Mouse (Mus musculus): ENCODE measurements around the gene Cbl. TPM values are rescaled to one million over a fixed set of nuclear protein-coding genes. Genes with fewer than 3 reads are reported as not detected.
A peak's percentile ranks its signal among the peaks of the same experiment; 100 is the strongest.

The Cbl gene
- 5.8 and 6.7 TPM in 2 replicates for polyA plus RNA-seq (2015; fragmentation: Nextera tagmentation; extraction: Ambion mirVana)

GRCm38 (mm10) chr9:44233802-44234478 is at the start of gene Cbl:
Cbl (minus strand) TSS chr9:44234049.
- Histone ChIP-seq H3K9me3 (ENCODE audit: control insufficient read depth) (no peaks in the 10 kb centered on the region), H3K36me3 (ENCODE audit: control insufficient read depth, insufficient read depth) (no peaks in the 10 kb centered on the region), H3K4me1 (replicated peaks; ENCODE audit: control insufficient read depth, insufficient read depth, low read length) (no peaks in the 10 kb centered on the region), H3K27ac (ENCODE audit: low read depth, low read length) (peak within 1 kb of the TSS; percentile 86), H3K27me3 (replicated peaks; ENCODE audit: control insufficient read depth, insufficient read depth, low read length) (no peaks in the 10 kb centered on the region), H3K9ac (ENCODE audit: low read depth, low read length) (peak within 1 kb of the TSS; percentile 85), H3K4me2 (replicated peaks; ENCODE audit: low read depth) (peak within 1 kb of the TSS; percentile 73), H3K4me3 (ENCODE audit: low read depth, low read length) (peak within 1 kb of the TSS; percentile 82)
- TF ChIP-seq CTCF (IDR thresholded peaks at IDR 0.05; ENCODE audit: low read depth): peak; percentile 98
- ATAC-seq: peak; percentile 93
- 0% methylated on average over 39 of the region's 76 CpGs for WGBS

- no peaks in the 10 kb centered on the region; the same call in 1 of the 2 replicates for H3K36me3 ChIP-seq (ENCODE audit: control insufficient read depth, insufficient read depth)
- H3K27ac ChIP-seq (ENCODE audit: low read depth, low read length): no peak overlapping the region
- no peak overlapping the region for H3K4me3 ChIP-seq (ENCODE audit: low read depth, low read length)
- TF ChIP-seq CTCF (IDR thresholded peaks at IDR 0.05; ENCODE audit: low read depth): no peak
- no peaks in the 10 kb centered on the region for H3K9me3 ChIP-seq (ENCODE audit: control insufficient read depth)
- H3K4me2 ChIP-seq (replicated peaks; ENCODE audit: low read depth): no peak overlapping the region
- WGBS: 55% methylated on average over 5 of the region's 5 CpGs
- no peak for ATAC-seq
- no peak overlapping the region for H3K9ac ChIP-seq (ENCODE audit: low read depth, low read length)
- H3K27me3 ChIP-seq (replicated peaks; ENCODE audit: control insufficient read depth, insufficient read depth, low read length): peaks cover 8% of the 10 kb centered on the region; the same call in 1 of the 2 replicates
- H3K4me1 ChIP-seq (replicated peaks; ENCODE audit: control insufficient read depth, insufficient read depth, low read length): no peaks in the 10 kb centered on the region
Observed at GRCm38 (mm10) chr9:44283183-44283582, 49.3 kb upstream of the Cbl start.

GRCm38 (mm10) chr9:44269973-44270372 is 36.1 kb upstream of the Cbl start:
- no peak for TF ChIP-seq CTCF (IDR thresholded peaks at IDR 0.05; ENCODE audit: low read depth)
- Histone ChIP-seq H3K4me3 (ENCODE audit: low read depth, low read length) (no peak overlapping the region), H3K9ac (ENCODE audit: low read depth, low read length) (no peak overlapping the region), H3K9me3 (ENCODE audit: control insufficient read depth) (no peaks in the 10 kb centered on the region), H3K27ac (ENCODE audit: low read depth, low read length) (no peak overlapping the region), H3K4me2 (replicated peaks; ENCODE audit: low read depth) (no peak overlapping the region), H3K36me3 (ENCODE audit: control insufficient read depth, insufficient read depth) (no peaks in the 10 kb centered on the region), H3K4me1 (replicated peaks; ENCODE audit: control insufficient read depth, insufficient read depth, low read length) (no peaks in the 10 kb centered on the region), H3K27me3 (replicated peaks; ENCODE audit: control insufficient read depth, insufficient read depth, low read length) (no peaks in the 10 kb centered on the region)
- no peak for ATAC-seq
- WGBS: 86% methylated on average over 4 of the region's 4 CpGs

GRCm38 (mm10) chr9:44269077-44269476 is 35.2 kb upstream of the Cbl start:
- TF ChIP-seq CTCF (IDR thresholded peaks at IDR 0.05; ENCODE audit: low read depth): peak; percentile 72
- Histone ChIP-seq H3K4me2 (replicated peaks; ENCODE audit: low read depth) (no peak overlapping the region), H3K36me3 (ENCODE audit: control insufficient read depth, insufficient read depth) (no peaks in the 10 kb centered on the region), H3K9me3 (ENCODE audit: control insufficient read depth) (no peaks in the 10 kb centered on the region), H3K9ac (ENCODE audit: low read depth, low read length) (no peak overlapping the region), H3K27me3 (replicated peaks; ENCODE audit: control insufficient read depth, insufficient read depth, low read length) (no peaks in the 10 kb centered on the region), H3K27ac (ENCODE audit: low read depth, low read length) (no peak overlapping the region), H3K4me1 (replicated peaks; ENCODE audit: control insufficient read depth, insufficient read depth, low read length) (no peaks in the 10 kb centered on the region), H3K4me3 (ENCODE audit: low read depth, low read length) (no peak overlapping the region)
- WGBS: 89% methylated on average over 3 of the region's 3 CpGs
- no peak for ATAC-seq

GRCm38 (mm10) chr9:44268432-44268831 is 34.6 kb upstream of the Cbl start, which contains the start of gene Nlrx1:
Nlrx1 (minus strand) TSS chr9:44268599.
- H3K9me3 ChIP-seq (ENCODE audit: control insufficient read depth): no peaks in the 10 kb centered on the region
- peak within 1 kb of the TSS; percentile 77 for H3K27ac ChIP-seq (ENCODE audit: low read depth, low read length)
- H3K4me2 ChIP-seq (replicated peaks; ENCODE audit: low read depth): peak within 1 kb of the TSS; percentile 90
- WGBS: 42% methylated on average over 6 of the region's 6 CpGs
- no peaks in the 10 kb centered on the region for H3K27me3 ChIP-seq (replicated peaks; ENCODE audit: control insufficient read depth, insufficient read depth, low read length)
- no peaks in the 10 kb centered on the region; the same call in 1 of the 2 replicates for H3K36me3 ChIP-seq (ENCODE audit: control insufficient read depth, insufficient read depth)
- H3K4me1 ChIP-seq (replicated peaks; ENCODE audit: control insufficient read depth, insufficient read depth, low read length): no peaks in the 10 kb centered on the region
- TF ChIP-seq CTCF (IDR thresholded peaks at IDR 0.05; ENCODE audit: low read depth): no peak
- H3K9ac ChIP-seq (ENCODE audit: low read depth, low read length): peak within 1 kb of the TSS; percentile 92
- peak; percentile 42 for ATAC-seq
- peak within 1 kb of the TSS; percentile 57 for H3K4me3 ChIP-seq (ENCODE audit: low read depth, low read length)

- Histone ChIP-seq H3K4me1 (replicated peaks; ENCODE audit: control insufficient read depth, insufficient read depth, low read length) (no peaks in the 10 kb centered on the region), H3K36me3 (ENCODE audit: control insufficient read depth, insufficient read depth) (no peaks in the 10 kb centered on the region; the same call in 1 of the 2 replicates), H3K9ac (ENCODE audit: low read depth, low read length) (peak overlapping the region; percentile 92), H3K27me3 (replicated peaks; ENCODE audit: control insufficient read depth, insufficient read depth, low read length) (no peaks in the 10 kb centered on the region), H3K27ac (ENCODE audit: low read depth, low read length) (peak overlapping the region; percentile 77), H3K4me2 (replicated peaks; ENCODE audit: low read depth) (peak overlapping the region; percentile 90), H3K4me3 (ENCODE audit: low read depth, low read length) (peak overlapping the region; percentile 57), H3K9me3 (ENCODE audit: control insufficient read depth) (no peaks in the 10 kb centered on the region)
- peak; percentile 83 for ATAC-seq
- peak; percentile 85 for TF ChIP-seq CTCF (IDR thresholded peaks at IDR 0.05; ENCODE audit: low read depth)
- 5% methylated on average over 28 of the region's 28 CpGs for WGBS
Observed at GRCm38 (mm10) chr9:44268027-44268360, 34.1 kb upstream of the Cbl start.

Measured in intestine, postnatal 0 days (tissue).